Mouse (Mus musculus): ENCODE measurements around the gene Hyal1.

Gene Hyal1

DNA sequence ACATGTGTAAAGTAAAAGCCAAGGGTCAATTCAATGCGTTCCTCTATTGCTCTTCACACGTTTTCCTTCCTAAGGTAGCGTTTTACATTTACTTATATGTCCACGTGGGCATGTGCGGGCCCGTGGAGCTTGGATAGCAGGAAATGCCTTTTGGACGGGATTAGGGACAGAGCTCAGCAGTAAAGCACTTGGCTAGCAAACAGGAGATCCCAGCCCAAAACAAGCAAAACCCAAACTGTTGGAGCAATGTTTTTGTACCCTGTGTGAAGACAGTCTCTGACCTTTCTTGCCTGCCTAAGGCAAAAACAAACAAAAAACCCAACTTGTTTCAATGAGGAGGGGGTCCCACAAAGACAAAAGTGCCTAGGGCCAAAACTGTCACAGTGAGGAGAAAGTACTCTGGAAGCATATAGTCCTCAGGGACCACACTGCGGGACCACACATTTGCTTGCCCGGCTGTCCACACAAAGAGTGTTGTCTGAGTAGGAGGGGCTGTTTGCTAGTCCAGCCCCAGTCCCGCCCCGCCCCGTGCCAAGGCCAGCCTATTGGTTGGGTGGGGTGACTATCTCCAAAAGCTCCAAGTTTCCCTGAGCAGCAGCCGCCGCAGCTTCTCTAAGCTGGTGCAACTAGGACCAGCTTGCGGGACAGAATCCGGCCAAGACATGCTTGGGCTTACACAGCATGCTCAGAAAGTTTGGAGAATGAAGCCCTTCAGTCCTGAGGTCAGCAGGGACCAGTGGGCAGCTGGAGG lies at the start of gene Hyal1:
Gene Hyal1, plus strand, starts transcription at position 571 of the 751 bp plus-strand sequence.
- DNase-seq (ENCODE audit: low spot score in 2 of 2), result peak; percentile 51 to 56

DNA sequence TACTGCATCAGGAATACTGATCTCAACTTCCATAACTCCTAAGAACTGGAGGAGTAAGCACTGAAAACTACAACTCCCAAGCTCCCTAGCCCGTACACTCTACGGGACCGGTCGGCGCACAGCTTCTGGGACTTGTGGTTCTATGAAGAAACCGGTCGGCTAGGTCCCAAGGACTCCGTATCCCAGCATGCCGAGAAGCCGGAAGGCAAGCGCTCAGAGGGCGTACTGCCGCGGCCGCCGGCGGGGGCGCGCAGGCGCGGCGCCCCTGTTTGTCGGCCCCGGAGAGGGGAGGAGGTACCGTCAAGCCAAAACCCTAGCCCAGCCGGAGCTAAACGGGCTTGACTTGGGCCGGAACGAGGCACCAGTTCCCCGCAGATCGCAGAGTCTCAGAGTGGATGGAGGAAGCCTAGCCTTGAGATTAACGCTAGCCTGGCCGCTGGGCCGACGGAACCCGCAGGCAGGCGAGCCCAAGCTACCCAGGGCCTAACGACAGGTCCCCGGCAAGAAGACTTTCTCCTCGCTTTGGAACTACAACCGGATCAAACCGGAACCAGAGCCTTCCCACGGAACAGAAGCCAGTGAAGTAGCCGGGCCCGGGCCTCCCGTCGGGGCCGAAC lies 42.8 kb upstream of the Hyal1 start, which contains the start of gene Tmem115:
Gene Tmem115, plus strand, starts transcription at position 155 of the 617 bp plus-strand sequence.
- peak; percentile 71 to 81 for DNase-seq (ENCODE audit: low spot score in 2 of 2)

DNA sequence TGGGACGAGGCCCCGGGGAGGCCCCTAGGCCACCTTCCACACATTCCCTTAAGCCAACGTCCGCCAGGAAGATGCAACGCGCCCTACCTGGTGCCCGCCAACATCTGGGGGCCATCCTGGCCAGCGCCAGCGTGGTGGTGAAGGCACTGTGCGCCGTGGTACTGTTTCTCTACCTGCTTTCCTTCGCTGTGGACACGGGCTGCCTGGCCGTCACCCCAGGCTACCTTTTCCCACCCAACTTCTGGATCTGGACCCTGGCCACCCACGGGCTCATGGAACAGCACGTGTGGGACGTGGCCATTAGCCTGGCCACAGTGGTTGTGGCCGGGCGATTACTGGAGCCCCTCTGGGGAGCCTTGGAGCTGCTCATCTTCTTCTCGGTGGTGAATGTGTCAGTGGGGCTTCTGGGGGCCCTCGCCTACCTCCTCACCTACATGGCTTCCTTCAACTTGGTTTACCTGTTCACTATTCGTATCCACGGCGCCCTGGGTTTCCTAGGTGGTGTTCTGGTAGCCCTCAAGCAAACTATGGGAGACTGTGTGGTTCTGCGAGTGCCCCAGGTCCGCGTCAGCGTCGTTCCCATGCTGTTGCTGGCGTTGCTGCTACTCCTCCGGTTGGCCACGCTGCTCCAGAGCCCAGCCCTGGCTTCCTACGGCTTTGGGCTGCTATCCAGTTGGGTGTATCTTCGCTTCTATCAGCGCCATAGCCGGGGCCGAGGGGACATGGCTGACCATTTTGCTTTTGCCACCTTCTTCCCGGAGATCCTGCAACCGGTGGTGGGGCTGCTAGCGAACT lies 42.1 kb upstream of the Hyal1 start:
- peak in 1 of 2 experiments; percentile 25 for DNase-seq (ENCODE audit: low spot score in 2 of 2)

DNA sequence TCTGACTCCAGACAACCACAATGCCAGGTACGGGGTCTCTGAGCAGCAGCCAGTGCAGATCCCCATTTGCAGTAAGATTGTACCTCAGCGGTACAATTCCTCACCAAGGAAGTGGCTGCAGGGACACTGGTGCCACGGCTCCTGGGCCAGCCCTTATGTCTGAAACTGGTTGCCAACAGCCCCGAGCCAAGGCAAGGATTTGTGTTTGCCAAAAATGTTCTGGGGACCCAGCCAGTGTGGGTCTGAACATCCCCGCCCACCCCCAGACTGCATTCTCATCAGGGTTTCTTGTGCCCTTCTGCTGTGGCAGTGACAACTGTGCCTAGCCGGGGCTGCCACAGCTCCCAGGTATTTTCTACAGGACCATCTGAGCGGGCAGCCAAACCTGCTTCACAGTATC lies 38.5 kb upstream of the Hyal1 start:
- DNase-seq (ENCODE audit: low spot score in 2 of 2), result no peak

DNA sequence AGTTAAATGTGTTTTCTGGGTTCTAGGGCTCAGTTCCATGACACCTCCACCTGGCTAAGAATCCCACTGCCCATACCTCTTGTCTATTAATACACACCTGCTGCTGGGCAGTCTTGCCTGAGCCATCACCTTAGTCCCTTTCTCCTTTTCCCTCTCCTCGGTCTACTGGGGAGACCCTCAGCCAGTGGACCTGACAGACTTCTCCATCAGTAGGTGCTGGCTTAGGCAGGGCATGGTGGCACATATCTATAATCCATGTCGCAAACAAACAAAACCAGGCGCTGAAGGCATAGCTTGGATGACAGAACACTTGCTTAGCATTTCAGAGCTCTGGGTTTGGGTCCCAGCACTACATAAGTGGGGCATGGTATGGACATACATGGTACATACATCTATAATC lies 38.0 kb upstream of the Hyal1 start:
- DNase-seq (ENCODE audit: low spot score in 2 of 2), result no peak

DNA sequence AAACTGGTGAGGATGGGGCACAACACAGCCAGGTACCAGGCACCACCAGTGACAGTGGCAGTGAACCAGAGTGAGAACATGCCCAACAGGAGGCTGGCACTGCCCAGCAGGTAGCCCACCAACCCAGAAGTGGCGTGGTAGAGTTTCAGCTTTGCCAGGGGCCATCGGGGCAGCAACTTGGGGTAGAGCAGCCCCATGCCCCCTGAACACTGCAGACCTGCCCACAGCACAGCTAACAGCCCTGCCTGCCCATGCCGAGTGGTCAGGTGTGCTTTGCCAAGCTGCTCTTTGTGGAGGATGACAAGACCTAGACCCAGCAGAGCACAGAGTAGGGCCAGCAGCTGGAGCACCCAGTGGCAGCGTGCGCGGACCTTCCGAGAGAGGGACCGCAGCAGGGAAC lies 36.8 kb upstream of the Hyal1 start:
- DNase-seq (ENCODE audit: low spot score in 2 of 2), result no peak

DNA sequence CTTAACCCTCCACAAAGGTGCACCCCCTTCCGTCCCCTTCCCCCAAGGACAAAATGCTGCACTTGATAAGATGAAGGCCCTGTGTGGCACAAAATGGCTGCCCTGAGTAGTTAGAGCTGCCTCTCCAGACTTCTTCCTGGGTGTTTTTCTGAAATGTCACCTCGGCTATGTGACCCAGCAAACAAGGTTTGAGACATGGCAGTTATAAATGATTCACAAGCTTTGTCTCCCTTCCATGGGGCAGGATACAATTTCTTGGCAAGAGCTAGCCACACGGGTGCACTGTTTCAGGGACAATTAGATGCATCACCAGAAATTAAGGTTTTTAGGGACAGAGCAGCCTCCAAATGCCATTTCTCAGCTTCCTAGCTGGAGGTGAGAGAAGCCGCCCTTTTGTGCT lies 36.3 kb upstream of the Hyal1 start:
- no peak for DNase-seq (ENCODE audit: low spot score in 2 of 2)

DNA sequence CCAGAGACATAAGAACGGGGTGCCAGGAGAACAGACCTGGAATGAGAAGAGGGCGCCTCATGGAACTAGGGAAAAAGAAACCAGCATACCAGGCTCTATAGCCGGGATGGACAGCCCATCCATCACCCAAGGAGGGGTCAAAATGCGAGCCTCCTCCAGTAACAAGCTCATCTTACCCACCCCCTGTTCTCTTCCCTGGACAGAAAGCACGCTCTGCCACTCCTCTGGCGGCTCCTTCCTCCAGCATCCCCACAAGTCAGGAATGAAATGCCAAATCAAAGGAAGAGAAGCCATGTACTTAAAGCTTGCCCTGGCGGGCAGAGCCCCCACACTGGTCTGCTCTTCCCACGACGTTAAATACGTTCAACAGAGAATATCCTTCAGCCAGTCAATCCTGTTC lies 35.7 kb upstream of the Hyal1 start:
- DNase-seq (ENCODE audit: low spot score in 2 of 2), result no peak

DNA sequence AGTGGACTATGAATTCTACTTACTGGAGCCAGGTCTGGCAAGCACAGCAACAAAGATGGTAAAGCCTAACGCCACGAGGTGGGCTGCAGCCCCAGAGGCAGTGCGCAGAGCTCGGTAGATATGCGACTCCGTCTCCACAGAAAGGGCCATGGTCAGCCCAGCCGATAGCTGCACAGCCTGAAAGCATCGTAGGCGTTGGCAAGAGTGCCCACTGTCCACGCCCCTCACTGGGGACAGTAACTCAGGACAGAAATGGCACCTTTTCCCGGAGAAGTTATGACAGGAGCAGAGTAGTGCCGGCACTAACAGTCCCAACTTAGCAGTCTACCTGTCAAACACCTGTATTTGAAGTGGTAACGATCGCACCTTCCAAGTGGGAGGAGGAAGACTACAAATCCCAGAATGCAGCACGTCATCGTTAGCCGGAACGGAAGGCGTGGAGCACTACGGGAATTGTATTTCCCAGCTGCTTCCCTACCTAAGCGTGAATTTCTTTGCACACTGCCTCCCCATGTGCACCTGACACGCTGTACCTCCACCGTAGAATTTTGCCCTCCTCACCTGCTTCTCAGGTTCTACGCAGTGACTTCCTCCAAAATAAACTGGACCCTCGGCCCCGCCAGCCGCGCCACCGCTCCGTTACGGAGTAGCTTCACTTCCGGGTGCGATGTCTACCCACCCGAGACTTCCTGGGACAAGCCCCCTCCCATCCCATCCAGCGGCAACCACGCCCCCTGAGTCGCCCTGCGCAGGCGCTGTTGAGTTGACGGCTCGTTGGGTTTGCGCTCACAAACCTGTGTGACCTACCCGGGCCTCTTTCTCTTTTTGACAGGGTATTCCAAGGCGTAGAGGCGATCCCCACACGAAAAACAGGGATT lies 35.0 kb upstream of the Hyal1 start, which contains the start of the genes Cyb561d2 and Nprl2:
Gene Cyb561d2, minus strand, starts transcription at position 720 of the 878 bp plus-strand sequence.
Gene Nprl2, plus strand, starts transcription at position 753 of the 878 bp plus-strand sequence.
- DNase-seq (ENCODE audit: low spot score in 2 of 2), result peak; percentile 82 to 87

DNA sequence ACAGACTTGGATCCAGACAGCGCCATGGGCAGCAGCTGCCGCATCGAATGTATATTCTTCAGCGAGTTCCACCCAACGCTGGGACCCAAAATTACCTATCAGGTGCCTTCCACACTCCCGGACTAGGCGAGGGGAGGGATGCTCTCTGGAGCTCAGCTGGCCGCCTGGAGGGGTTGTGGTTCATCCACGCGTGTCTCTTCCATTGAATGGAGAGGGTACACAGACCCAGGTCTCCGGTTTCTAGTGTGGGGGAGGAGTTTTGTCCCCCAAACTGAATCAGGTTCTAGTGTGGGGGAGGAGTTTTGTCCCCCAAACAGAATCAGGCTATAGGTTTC lies 34.4 kb upstream of the Hyal1 start:
- DNase-seq (ENCODE audit: low spot score in 2 of 2), result no peak

DNA sequence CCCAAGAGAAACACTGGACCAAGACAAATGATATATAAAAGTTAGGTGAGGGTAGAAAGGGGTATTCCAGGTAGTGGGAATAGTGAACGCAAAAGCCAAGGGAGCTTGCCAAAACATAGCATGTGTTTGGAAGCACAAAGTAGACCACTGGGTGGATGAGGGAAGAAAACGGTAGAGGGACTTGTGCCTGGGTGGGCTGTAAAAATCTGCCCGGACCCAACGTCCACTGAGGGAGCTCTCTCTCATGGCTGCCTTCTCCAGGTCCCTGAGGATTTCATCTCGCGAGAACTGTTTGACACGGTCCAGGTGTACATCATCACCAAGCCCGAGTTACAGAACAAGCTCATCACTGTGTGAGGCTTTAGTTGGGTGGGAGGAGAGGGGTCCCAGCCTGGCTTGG lies 34.0 kb upstream of the Hyal1 start:
- no peak for DNase-seq (ENCODE audit: low spot score in 2 of 2)

DNA sequence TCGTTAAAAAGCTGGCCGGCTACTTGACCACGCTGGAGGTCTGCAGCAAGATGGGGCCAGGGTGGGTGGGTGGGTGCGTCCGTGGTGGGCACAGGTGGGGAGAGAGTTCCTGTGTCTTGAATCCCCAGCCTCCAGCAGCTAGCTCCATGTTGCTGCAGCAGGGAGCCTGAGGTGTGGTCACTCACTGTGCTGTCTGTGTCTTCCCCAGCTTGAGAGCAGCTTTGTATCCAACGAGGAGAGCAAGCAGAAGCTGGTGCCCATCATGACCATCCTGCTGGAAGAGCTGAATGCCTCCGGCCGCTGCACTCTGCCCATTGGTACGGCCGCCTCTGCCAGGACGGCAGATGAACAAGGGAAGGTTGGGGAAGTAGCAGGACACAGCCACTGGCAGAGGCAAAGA lies 33.4 kb upstream of the Hyal1 start:
- no peak for DNase-seq (ENCODE audit: low spot score in 2 of 2)

DNA sequence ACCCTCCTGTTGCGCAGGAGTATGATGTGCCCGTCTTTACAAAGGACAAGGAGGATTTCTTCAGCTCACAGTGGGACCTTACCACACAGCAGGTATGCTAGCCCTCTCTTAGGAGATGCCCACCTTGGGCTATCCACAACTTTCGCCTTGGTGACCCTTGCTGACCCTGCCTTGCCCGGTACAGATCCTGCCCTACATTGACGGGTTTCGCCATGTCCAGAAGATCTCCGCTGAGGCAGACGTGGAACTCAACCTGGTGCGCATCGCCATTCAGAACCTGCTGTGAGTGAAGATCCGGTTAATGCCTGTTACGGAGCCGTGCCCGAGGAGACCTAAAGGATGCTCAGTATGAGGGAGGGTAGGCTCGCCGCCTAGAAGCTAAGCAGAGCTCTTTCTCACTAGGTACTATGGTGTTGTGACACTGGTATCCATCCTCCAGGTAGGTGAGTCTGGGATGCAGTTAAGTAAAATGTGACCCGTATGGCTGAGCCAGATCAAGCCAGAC lies 32.5 kb upstream of the Hyal1 start:
- no peak for DNase-seq (ENCODE audit: low spot score in 2 of 2)

DNA sequence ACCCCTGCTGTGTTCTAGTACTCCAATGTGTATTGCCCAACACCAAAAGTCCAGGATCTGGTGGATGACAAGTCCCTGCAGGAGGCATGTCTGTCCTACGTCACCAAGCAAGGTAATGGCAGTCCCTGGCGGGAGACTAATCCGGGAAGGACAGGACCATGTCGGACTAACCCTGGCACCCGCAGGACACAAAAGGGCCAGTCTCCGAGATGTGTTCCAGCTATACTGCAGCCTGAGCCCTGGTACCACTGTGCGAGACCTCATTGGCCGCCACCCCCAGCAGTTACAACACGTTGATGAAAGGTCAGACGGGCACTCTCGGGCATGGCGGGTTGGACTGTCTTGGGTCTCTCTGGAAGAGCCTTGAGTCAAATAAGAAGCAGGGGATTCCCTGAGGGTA lies 32.0 kb upstream of the Hyal1 start:
- no peak for DNase-seq (ENCODE audit: low spot score in 2 of 2)

DNA sequence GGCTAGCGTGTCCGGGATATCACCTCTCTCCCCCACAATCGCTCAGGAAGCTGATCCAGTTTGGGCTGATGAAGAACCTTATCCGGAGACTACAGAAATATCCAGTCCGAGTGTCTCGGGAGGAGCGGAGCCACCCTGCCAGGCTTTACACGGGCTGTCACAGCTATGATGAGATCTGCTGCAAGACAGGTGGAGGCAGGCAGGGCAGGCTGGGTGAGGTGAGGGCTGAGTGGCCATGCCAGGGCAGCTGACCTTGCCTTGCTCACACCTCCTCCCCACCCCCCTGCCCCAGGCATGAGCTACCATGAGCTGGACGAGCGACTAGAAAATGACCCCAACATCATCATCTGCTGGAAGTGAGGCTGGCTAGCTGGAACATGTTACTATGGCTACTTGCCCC lies 31.5 kb upstream of the Hyal1 start:
- no peak for DNase-seq (ENCODE audit: low spot score in 2 of 2)

DNA sequence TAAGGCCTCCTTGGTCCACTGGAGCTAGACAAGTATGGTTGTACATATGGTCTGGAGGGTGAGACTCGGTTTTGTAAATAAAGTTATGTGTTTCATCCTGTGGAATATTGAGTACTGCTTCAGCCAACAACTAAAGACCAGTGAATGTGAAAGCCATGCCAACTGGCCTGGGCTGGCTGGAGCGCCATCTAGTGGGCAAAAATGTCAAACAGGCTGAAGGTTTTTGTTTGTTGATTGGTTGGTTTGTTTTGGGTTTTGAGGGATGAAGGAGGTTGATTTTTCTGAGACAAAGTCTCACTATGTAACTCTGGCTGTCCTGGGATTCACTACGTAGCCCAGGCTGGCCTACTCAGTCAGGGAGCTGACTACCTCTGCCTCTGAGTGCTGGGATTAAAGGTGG lies 31.1 kb upstream of the Hyal1 start:
- DNase-seq (ENCODE audit: low spot score in 2 of 2), result peak; percentile 56 to 80

DNA sequence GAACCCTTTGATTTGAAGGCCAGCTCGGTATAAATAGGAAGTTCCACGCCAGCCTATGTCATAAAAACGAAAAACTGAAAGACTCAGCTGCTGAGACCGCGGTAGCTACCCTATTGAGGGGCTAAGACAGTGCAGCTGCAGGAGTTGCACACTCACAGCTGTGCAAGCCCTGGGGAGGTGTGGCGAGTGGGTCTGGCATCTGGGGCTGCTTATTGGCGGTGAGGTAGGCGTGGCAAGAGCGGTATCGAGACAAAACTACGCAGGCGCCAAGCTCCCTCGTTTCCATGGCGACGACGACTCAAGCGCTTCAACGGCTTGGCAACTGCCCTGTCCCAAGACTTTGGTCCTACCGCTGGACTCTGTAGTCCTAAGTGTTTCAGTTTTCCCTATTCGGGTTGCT lies 29.7 kb upstream of the Hyal1 start, which contains the start of gene Zmynd10:
Gene Zmynd10, plus strand, starts transcription at position 273 of the 400 bp plus-strand sequence.
- DNase-seq (ENCODE audit: low spot score in 2 of 2), result peak; percentile 69 to 82

DNA sequence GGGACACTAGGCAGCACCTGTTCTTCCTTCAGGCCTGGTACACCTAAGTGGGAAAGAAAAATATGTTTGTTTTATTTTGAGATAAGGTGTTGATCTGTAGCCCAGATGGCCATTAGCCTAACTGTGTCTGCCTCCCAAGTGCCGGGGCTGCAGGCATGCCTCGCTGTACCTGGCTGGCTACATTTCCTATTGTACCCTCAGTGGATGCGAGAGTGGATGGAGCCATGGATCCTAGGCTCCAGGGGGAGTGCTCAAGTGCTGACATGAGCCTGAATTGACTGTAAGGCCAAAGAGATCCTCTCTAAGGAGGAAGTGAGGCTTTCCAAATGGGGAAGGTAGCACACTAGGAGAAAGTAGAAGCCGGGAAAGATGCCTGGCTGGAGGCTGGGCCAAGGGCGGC lies 28.8 kb upstream of the Hyal1 start:
- no peak for DNase-seq (ENCODE audit: low spot score in 2 of 2)

DNA sequence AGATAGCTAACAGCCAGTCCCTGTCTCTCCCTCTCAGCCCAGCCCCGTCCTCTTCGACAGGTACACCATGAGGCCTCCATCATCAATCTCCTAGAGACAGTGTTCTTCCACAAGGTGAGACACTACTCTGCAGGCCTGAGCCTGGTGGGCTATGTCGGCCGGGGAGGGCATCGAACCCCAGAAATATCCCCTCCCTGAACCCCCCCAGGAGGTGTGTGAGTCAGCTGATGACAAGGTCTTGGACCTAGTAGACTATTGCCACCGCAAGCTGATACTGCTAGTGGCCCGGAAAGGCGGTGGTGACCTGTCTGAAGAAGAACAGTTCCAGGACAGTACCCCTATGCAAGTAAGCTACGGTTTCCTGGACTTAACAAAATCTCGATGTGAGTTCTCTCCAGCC lies 27.9 kb upstream of the Hyal1 start:
- no peak for DNase-seq (ENCODE audit: low spot score in 2 of 2)

DNA sequence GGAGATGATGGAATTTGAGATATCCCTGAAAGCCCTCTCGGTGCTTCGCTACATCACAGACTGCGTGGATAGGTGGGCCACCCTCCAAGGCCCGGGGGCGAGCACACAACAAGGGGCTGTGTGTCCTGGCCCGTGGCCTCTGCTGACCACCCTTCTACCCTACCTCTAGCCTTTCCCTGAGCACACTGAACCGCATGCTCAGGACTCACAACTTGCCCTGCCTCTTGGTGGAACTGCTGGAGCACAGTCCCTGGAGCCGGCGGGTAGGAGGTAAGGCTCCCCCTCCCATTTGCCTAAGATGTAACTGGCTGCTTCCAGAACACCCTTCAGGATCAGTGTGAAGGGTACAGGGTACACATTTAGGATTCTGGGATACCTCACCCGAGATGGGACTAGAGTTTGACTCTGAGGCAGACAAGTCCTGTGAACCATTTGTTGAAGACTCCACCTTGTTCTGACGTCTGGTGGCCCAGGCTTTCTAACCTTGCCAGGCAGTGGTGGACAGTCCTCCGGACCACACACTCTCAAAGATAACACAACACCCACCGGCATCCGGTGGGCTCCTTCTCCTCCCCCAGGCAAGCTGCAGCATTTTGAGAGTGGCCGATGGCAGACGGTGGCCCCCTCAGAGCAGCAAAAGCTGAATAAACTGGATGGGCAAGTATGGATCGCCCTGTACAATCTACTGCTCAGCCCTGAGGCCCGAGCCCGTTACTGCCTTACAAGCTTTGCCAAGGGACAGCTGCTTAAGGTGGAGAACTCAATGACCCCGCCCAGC lies 27.2 kb upstream of the Hyal1 start:
- DNase-seq (ENCODE audit: low spot score in 2 of 2), result no peak

All from spleen, postnatal 14 days (tissue).